Mouse (Mus musculus): Measurements from ENCODE around the gene Ntrk2.
A peak's percentile ranks its signal among the peaks of the same experiment; 100 is the strongest.

The Ntrk2 gene

GRCm38 (mm10) chr13:58902313-58902712 is 95.9 kb downstream of the Ntrk2 start:
- no peaks in the 10 kb centered on the region for H3K36me3 ChIP-seq (ENCODE audit: insufficient read depth, low read length)

GRCm38 (mm10) chr13:58904742-58905735 is 98.7 kb downstream of the Ntrk2 start:
- no peaks in the 10 kb centered on the region for H3K27me3 ChIP-seq (ENCODE audit: insufficient read depth, low read length)
- H3K9me3 ChIP-seq (ENCODE audit: low read length): peaks cover 3% of the 10 kb centered on the region
- TF ChIP-seq POU5F1 (IDR thresholded peaks at IDR 0.05; ENCODE audit: borderline replicate concordance, low read length) (no peak), NANOG (IDR thresholded peaks at IDR 0.05; ENCODE audit: borderline replicate concordance, low read length) (peak; percentile 83)
- H3K4me3 ChIP-seq (replicated peaks; ENCODE audit: low read length): peak overlapping the region; percentile 18
- H3K36me3 ChIP-seq (ENCODE audit: insufficient read depth, low read length): peaks cover 6% of the 10 kb centered on the region
- H3K4me1 ChIP-seq (replicated peaks; ENCODE audit: low read depth, low read length): peaks cover 50% of the 10 kb centered on the region

More at GRCm38 (mm10) chr13:58902313-58902712, 95.9 kb downstream of the Ntrk2 start:
- peaks cover 6% of the 10 kb centered on the region for H3K9me3 ChIP-seq (ENCODE audit: low read length)
- TF ChIP-seq CTCF (conservative IDR thresholded peaks at IDR 0.05; ENCODE audit: low read length) (no peak), NANOG (IDR thresholded peaks at IDR 0.05; ENCODE audit: borderline replicate concordance, low read length) (no peak), POU5F1 (IDR thresholded peaks at IDR 0.05; ENCODE audit: borderline replicate concordance, low read length) (no peak)
- no peak overlapping the region for H3K4me3 ChIP-seq (replicated peaks; ENCODE audit: low read length)
- H3K27me3 ChIP-seq (ENCODE audit: insufficient read depth, low read length): no peaks in the 10 kb centered on the region
- H3K4me1 ChIP-seq (replicated peaks; ENCODE audit: low read depth, low read length): peaks cover 41% of the 10 kb centered on the region

GRCm38 (mm10) chr13:58911936-58912335 is 105.6 kb downstream of the Ntrk2 start:
- no peaks in the 10 kb centered on the region for H3K9me3 ChIP-seq (ENCODE audit: low read length)
- peak overlapping the region; percentile 58 for H3K4me3 ChIP-seq (replicated peaks; ENCODE audit: low read length)
- H3K36me3 ChIP-seq (ENCODE audit: insufficient read depth, low read length): peaks cover 6% of the 10 kb centered on the region
- H3K27me3 ChIP-seq (ENCODE audit: insufficient read depth, low read length): no peaks in the 10 kb centered on the region
- peaks cover 47% of the 10 kb centered on the region for H3K4me1 ChIP-seq (replicated peaks; ENCODE audit: low read depth, low read length)
- TF ChIP-seq CTCF (conservative IDR thresholded peaks at IDR 0.05; ENCODE audit: low read length): no peak
- peak; percentile 41; the same call in 1 of the 2 replicates for TF ChIP-seq POU5F1 (IDR thresholded peaks at IDR 0.05; ENCODE audit: borderline replicate concordance, low read length)

- Histone ChIP-seq H3K4me1 (replicated peaks; ENCODE audit: low read depth, low read length) (peaks cover 42% of the 10 kb centered on the region), H3K4me3 (replicated peaks; ENCODE audit: low read length) (no peak overlapping the region), H3K27me3 (ENCODE audit: insufficient read depth, low read length) (no peaks in the 10 kb centered on the region), H3K36me3 (ENCODE audit: insufficient read depth, low read length) (peaks cover 6% of the 10 kb centered on the region), H3K9me3 (ENCODE audit: low read length) (no peaks in the 10 kb centered on the region)
- TF ChIP-seq CTCF (conservative IDR thresholded peaks at IDR 0.05; ENCODE audit: low read length) (no peak), NANOG (IDR thresholded peaks at IDR 0.05; ENCODE audit: borderline replicate concordance, low read length) (no peak), POU5F1 (IDR thresholded peaks at IDR 0.05; ENCODE audit: borderline replicate concordance, low read length) (no peak)
Observed at GRCm38 (mm10) chr13:58912559-58912958, 106.2 kb downstream of the Ntrk2 start.

- Histone ChIP-seq H3K36me3 (ENCODE audit: insufficient read depth, low read length) (peaks cover 2% of the 10 kb centered on the region), H3K4me3 (replicated peaks; ENCODE audit: low read length) (no peak overlapping the region), H3K4me1 (replicated peaks; ENCODE audit: low read depth, low read length) (peaks cover 41% of the 10 kb centered on the region), H3K27me3 (ENCODE audit: insufficient read depth, low read length) (no peaks in the 10 kb centered on the region), H3K9me3 (ENCODE audit: low read length) (no peaks in the 10 kb centered on the region)
- no peak for TF ChIP-seq CTCF (conservative IDR thresholded peaks at IDR 0.05; ENCODE audit: low read length)
- no peak for TF ChIP-seq POU5F1 (IDR thresholded peaks at IDR 0.05; ENCODE audit: borderline replicate concordance, low read length)
- TF ChIP-seq NANOG (IDR thresholded peaks at IDR 0.05; ENCODE audit: borderline replicate concordance, low read length): no peak
Observed at GRCm38 (mm10) chr13:58914061-58914814, 107.9 kb downstream of the Ntrk2 start.

GRCm38 (mm10) chr13:58916348-58916747 is 110.0 kb downstream of the Ntrk2 start:
- no peaks in the 10 kb centered on the region for H3K27me3 ChIP-seq (ENCODE audit: insufficient read depth, low read length)
- no peaks in the 10 kb centered on the region for H3K9me3 ChIP-seq (ENCODE audit: low read length)
- TF ChIP-seq NANOG (IDR thresholded peaks at IDR 0.05; ENCODE audit: borderline replicate concordance, low read length): no peak
- TF ChIP-seq CTCF (conservative IDR thresholded peaks at IDR 0.05; ENCODE audit: low read length): no peak
- TF ChIP-seq POU5F1 (IDR thresholded peaks at IDR 0.05; ENCODE audit: borderline replicate concordance, low read length): no peak
- H3K36me3 ChIP-seq (ENCODE audit: insufficient read depth, low read length): no peaks in the 10 kb centered on the region
- no peak overlapping the region for H3K4me3 ChIP-seq (replicated peaks; ENCODE audit: low read length)
- H3K4me1 ChIP-seq (replicated peaks; ENCODE audit: low read depth, low read length): peaks cover 51% of the 10 kb centered on the region

GRCm38 (mm10) chr13:58920241-58920640 is 113.9 kb downstream of the Ntrk2 start:
- Histone ChIP-seq H3K4me1 (replicated peaks; ENCODE audit: low read depth, low read length) (peaks cover 41% of the 10 kb centered on the region), H3K4me3 (replicated peaks; ENCODE audit: low read length) (no peak overlapping the region), H3K27me3 (ENCODE audit: insufficient read depth, low read length) (no peaks in the 10 kb centered on the region), H3K9me3 (ENCODE audit: low read length) (no peaks in the 10 kb centered on the region), H3K36me3 (ENCODE audit: insufficient read depth, low read length) (no peaks in the 10 kb centered on the region)
- TF ChIP-seq POU5F1 (IDR thresholded peaks at IDR 0.05; ENCODE audit: borderline replicate concordance, low read length): no peak
- TF ChIP-seq NANOG (IDR thresholded peaks at IDR 0.05; ENCODE audit: borderline replicate concordance, low read length): no peak
- no peak for TF ChIP-seq CTCF (conservative IDR thresholded peaks at IDR 0.05; ENCODE audit: low read length)

GRCm38 (mm10) chr13:58921255-58921654 is 114.9 kb downstream of the Ntrk2 start:
- no peak for TF ChIP-seq POU5F1 (IDR thresholded peaks at IDR 0.05; ENCODE audit: borderline replicate concordance, low read length)
- TF ChIP-seq NANOG (IDR thresholded peaks at IDR 0.05; ENCODE audit: borderline replicate concordance, low read length): no peak
- TF ChIP-seq CTCF (conservative IDR thresholded peaks at IDR 0.05; ENCODE audit: low read length): no peak
- Histone ChIP-seq H3K36me3 (ENCODE audit: insufficient read depth, low read length) (no peaks in the 10 kb centered on the region), H3K9me3 (ENCODE audit: low read length) (no peaks in the 10 kb centered on the region), H3K27me3 (ENCODE audit: insufficient read depth, low read length) (peaks cover 5% of the 10 kb centered on the region; the same call in 1 of the 2 replicates), H3K4me3 (replicated peaks; ENCODE audit: low read length) (0 out of 2 replicates have a peak overlapping the region, but pooled peaks have one; percentile 17), H3K4me1 (replicated peaks; ENCODE audit: low read depth, low read length) (peaks cover 41% of the 10 kb centered on the region)

Data from E14TG2a.4 (cell line).